Mouse (Mus musculus): ENCODE results near the gene Polr1d. TPM values are rescaled to one million over a fixed set of nuclear protein-coding genes. Genes with fewer than 3 reads are reported as not detected.

Gene Polr1d
- polyA plus RNA-seq, 1 experiment from 2014 or later = 148 TPM

- Histone ChIP-seq H3K4me3 (ENCODE audit: low read depth, low read length) (no peak overlapping the region), H3K4me1 (ENCODE audit: control insufficient read depth, insufficient read depth, low read length) (no peaks in the 10 kb centered on the region), H3K36me3 (ENCODE audit: control insufficient read depth, insufficient read depth, low read length) (peaks cover 4% of the 10 kb centered on the region; the same call in 1 of the 2 replicates), H3K4me2 (replicated peaks; ENCODE audit: low read depth, low read length) (no peak overlapping the region), H3K27ac (ENCODE audit: low read length) (no peak overlapping the region), H3K9ac (replicated peaks; ENCODE audit: low read depth, low read length) (no peak overlapping the region), H3K27me3 (ENCODE audit: control insufficient read depth, insufficient read depth, low read length) (no peaks in the 10 kb centered on the region), H3K9me3 (ENCODE audit: control insufficient read depth, low read depth, low read length) (no peaks in the 10 kb centered on the region)
- no peak for ATAC-seq (ENCODE audit: insufficient number of reproducible peaks, insufficient read depth, low FRiP score, low read depth)
- 71% methylated on average over 3 of the region's 3 CpGs for WGBS
Measured at GRCm38 (mm10) chr5:147089836-147090235, 13.0 kb downstream of the Polr1d start.

GRCm38 (mm10) chr5:147090256-147090963, 13.6 kb downstream of the Polr1d start:
- H3K27me3 ChIP-seq (ENCODE audit: control insufficient read depth, insufficient read depth, low read length) = no peaks in the 10 kb centered on the region
- no peaks in the 10 kb centered on the region for H3K9me3 ChIP-seq (ENCODE audit: control insufficient read depth, low read depth, low read length)
- 68% methylated on average over 11 of the region's 11 CpGs for WGBS
- H3K4me2 ChIP-seq (replicated peaks; ENCODE audit: low read depth, low read length) = no peak overlapping the region
- no peaks in the 10 kb centered on the region for H3K4me1 ChIP-seq (ENCODE audit: control insufficient read depth, insufficient read depth, low read length)
- no peak for ATAC-seq (ENCODE audit: insufficient number of reproducible peaks, insufficient read depth, low FRiP score, low read depth)
- H3K4me3 ChIP-seq (ENCODE audit: low read depth, low read length) = no peak overlapping the region
- H3K27ac ChIP-seq (ENCODE audit: low read length) = no peak overlapping the region
- H3K36me3 ChIP-seq (ENCODE audit: control insufficient read depth, insufficient read depth, low read length) = peaks cover 4% of the 10 kb centered on the region; the same call in 1 of the 2 replicates
- H3K9ac ChIP-seq (replicated peaks; ENCODE audit: low read depth, low read length) = no peak overlapping the region

- no peak for ATAC-seq (ENCODE audit: insufficient number of reproducible peaks, insufficient read depth, low FRiP score, low read depth)
- no peak overlapping the region for H3K27ac ChIP-seq (ENCODE audit: low read length)
- no peak overlapping the region for H3K4me3 ChIP-seq (ENCODE audit: low read depth, low read length)
- H3K4me2 ChIP-seq (replicated peaks; ENCODE audit: low read depth, low read length) = no peak overlapping the region
- 91% methylated on average over 7 of the region's 7 CpGs for WGBS
- no peaks in the 10 kb centered on the region for H3K4me1 ChIP-seq (ENCODE audit: control insufficient read depth, insufficient read depth, low read length)
- no peaks in the 10 kb centered on the region for H3K9me3 ChIP-seq (ENCODE audit: control insufficient read depth, low read depth, low read length)
- no peaks in the 10 kb centered on the region for H3K27me3 ChIP-seq (ENCODE audit: control insufficient read depth, insufficient read depth, low read length)
- no peak overlapping the region for H3K9ac ChIP-seq (replicated peaks; ENCODE audit: low read depth, low read length)
- peaks cover 4% of the 10 kb centered on the region; the same call in 1 of the 2 replicates for H3K36me3 ChIP-seq (ENCODE audit: control insufficient read depth, insufficient read depth, low read length)
Measured at GRCm38 (mm10) chr5:147092448-147092847, 15.6 kb downstream of the Polr1d start.

- no peak overlapping the region for H3K4me3 ChIP-seq (ENCODE audit: low read depth, low read length)
- WGBS = 81% methylated on average over 6 of the region's 6 CpGs
- no peak for ATAC-seq (ENCODE audit: insufficient number of reproducible peaks, insufficient read depth, low FRiP score, low read depth)
- no peak overlapping the region for H3K27ac ChIP-seq (ENCODE audit: low read length)
- H3K36me3 ChIP-seq (ENCODE audit: control insufficient read depth, insufficient read depth, low read length) = no peaks in the 10 kb centered on the region; the same call in 1 of the 2 replicates
- H3K9me3 ChIP-seq (ENCODE audit: control insufficient read depth, low read depth, low read length) = no peaks in the 10 kb centered on the region
- H3K4me2 ChIP-seq (replicated peaks; ENCODE audit: low read depth, low read length) = no peak overlapping the region
- no peaks in the 10 kb centered on the region for H3K27me3 ChIP-seq (ENCODE audit: control insufficient read depth, insufficient read depth, low read length)
- no peak overlapping the region for H3K9ac ChIP-seq (replicated peaks; ENCODE audit: low read depth, low read length)
- no peaks in the 10 kb centered on the region for H3K4me1 ChIP-seq (ENCODE audit: control insufficient read depth, insufficient read depth, low read length)
Measured at GRCm38 (mm10) chr5:147094296-147094695, 17.4 kb downstream of the Polr1d start.

- no peaks in the 10 kb centered on the region for H3K27me3 ChIP-seq (ENCODE audit: control insufficient read depth, insufficient read depth, low read length)
Measured at GRCm38 (mm10) chr5:147096586-147096985, 19.7 kb downstream of the Polr1d start.

GRCm38 (mm10) chr5:147098667-147099066, 21.8 kb downstream of the Polr1d start:
- H3K36me3 ChIP-seq (ENCODE audit: control insufficient read depth, insufficient read depth, low read length) = peaks cover 3% of the 10 kb centered on the region; the same call in 1 of the 2 replicates
- H3K9me3 ChIP-seq (ENCODE audit: control insufficient read depth, low read depth, low read length) = no peaks in the 10 kb centered on the region
- ATAC-seq (ENCODE audit: insufficient number of reproducible peaks, insufficient read depth, low FRiP score, low read depth) = no peak
- no peak overlapping the region for H3K4me2 ChIP-seq (replicated peaks; ENCODE audit: low read depth, low read length)
- H3K27ac ChIP-seq (ENCODE audit: low read length) = no peak overlapping the region; the same call in 1 of the 2 replicates
- H3K9ac ChIP-seq (replicated peaks; ENCODE audit: low read depth, low read length) = no peak overlapping the region
- H3K4me1 ChIP-seq (ENCODE audit: control insufficient read depth, insufficient read depth, low read length) = no peaks in the 10 kb centered on the region
- H3K27me3 ChIP-seq (ENCODE audit: control insufficient read depth, insufficient read depth, low read length) = no peaks in the 10 kb centered on the region
- no peak overlapping the region for H3K4me3 ChIP-seq (ENCODE audit: low read depth, low read length)
- 81% methylated on average over 7 of the region's 7 CpGs for WGBS

More at GRCm38 (mm10) chr5:147096586-147096985, 19.7 kb downstream of the Polr1d start:
- no peak overlapping the region for H3K9ac ChIP-seq (replicated peaks; ENCODE audit: low read depth, low read length)
- ATAC-seq (ENCODE audit: insufficient number of reproducible peaks, insufficient read depth, low FRiP score, low read depth) = no peak
- no peaks in the 10 kb centered on the region for H3K9me3 ChIP-seq (ENCODE audit: control insufficient read depth, low read depth, low read length)
- no peak overlapping the region for H3K4me3 ChIP-seq (ENCODE audit: low read depth, low read length)
- no peaks in the 10 kb centered on the region; the same call in 1 of the 2 replicates for H3K36me3 ChIP-seq (ENCODE audit: control insufficient read depth, insufficient read depth, low read length)
- WGBS = 94% methylated on average over 4 of the region's 4 CpGs
- no peaks in the 10 kb centered on the region for H3K4me1 ChIP-seq (ENCODE audit: control insufficient read depth, insufficient read depth, low read length)
- H3K4me2 ChIP-seq (replicated peaks; ENCODE audit: low read depth, low read length) = no peak overlapping the region
- H3K27ac ChIP-seq (ENCODE audit: low read length) = no peak overlapping the region

- Histone ChIP-seq H3K36me3 (ENCODE audit: control insufficient read depth, insufficient read depth, low read length) (peaks cover 9% of the 10 kb centered on the region; the same call in 1 of the 2 replicates), H3K9ac (replicated peaks; ENCODE audit: low read depth, low read length) (no peak overlapping the region)
- 76% methylated on average over 2 of the region's 2 CpGs for WGBS
Measured at GRCm38 (mm10) chr5:147100180-147100579, 23.3 kb downstream of the Polr1d start.

GRCm38 (mm10) chr5:147102295-147102694, 25.4 kb downstream of the Polr1d start:
- no peaks in the 10 kb centered on the region for H3K9me3 ChIP-seq (ENCODE audit: control insufficient read depth, low read depth, low read length)
- 93% methylated on average over 6 of the region's 6 CpGs for WGBS
- no peak overlapping the region for H3K9ac ChIP-seq (replicated peaks; ENCODE audit: low read depth, low read length)
- H3K27ac ChIP-seq (ENCODE audit: low read length) = no peak overlapping the region
- H3K4me3 ChIP-seq (ENCODE audit: low read depth, low read length) = no peak overlapping the region
- H3K36me3 ChIP-seq (ENCODE audit: control insufficient read depth, insufficient read depth, low read length) = peaks cover 15% of the 10 kb centered on the region
- H3K27me3 ChIP-seq (ENCODE audit: control insufficient read depth, insufficient read depth, low read length) = no peaks in the 10 kb centered on the region
- H3K4me1 ChIP-seq (ENCODE audit: control insufficient read depth, insufficient read depth, low read length) = no peaks in the 10 kb centered on the region
- no peak for ATAC-seq (ENCODE audit: insufficient number of reproducible peaks, insufficient read depth, low FRiP score, low read depth)
- no peak overlapping the region for H3K4me2 ChIP-seq (replicated peaks; ENCODE audit: low read depth, low read length)

More at GRCm38 (mm10) chr5:147100180-147100579, 23.3 kb downstream of the Polr1d start:
- Histone ChIP-seq H3K4me2 (replicated peaks; ENCODE audit: low read depth, low read length) (no peak overlapping the region), H3K27ac (ENCODE audit: low read length) (no peak overlapping the region), H3K9me3 (ENCODE audit: control insufficient read depth, low read depth, low read length) (no peaks in the 10 kb centered on the region), H3K4me1 (ENCODE audit: control insufficient read depth, insufficient read depth, low read length) (no peaks in the 10 kb centered on the region), H3K4me3 (ENCODE audit: low read depth, low read length) (no peak overlapping the region), H3K27me3 (ENCODE audit: control insufficient read depth, insufficient read depth, low read length) (no peaks in the 10 kb centered on the region)
- no peak for ATAC-seq (ENCODE audit: insufficient number of reproducible peaks, insufficient read depth, low FRiP score, low read depth)
